Mouse (Mus musculus): Measurements from ENCODE around the gene Tubb1.

DNA sequence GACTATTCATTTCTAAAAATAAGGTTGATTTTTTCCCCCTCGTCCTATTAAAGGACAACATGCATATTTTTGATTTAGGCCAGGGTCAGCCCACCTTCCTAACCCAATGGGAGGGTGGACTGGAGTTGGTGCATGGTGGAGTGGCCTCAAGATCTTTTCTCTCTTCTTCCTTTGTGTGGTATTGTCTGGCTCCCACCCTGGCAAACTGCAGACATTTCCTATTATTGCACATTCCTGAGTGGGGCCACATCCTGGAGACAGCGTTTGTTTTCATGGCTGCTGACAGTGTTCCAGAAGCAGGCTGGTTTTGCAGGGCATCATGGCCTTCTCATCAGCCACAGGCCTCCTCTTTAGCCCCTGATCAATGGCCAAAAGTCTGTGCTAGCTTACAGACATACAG is 7.4 kb upstream of the Tubb1 start:
- TF ChIP-seq CTCF (IDR thresholded peaks at IDR 0.05; ENCODE audit: extremely low read depth, insufficient read depth, low read length) (no peak), POLR2A (IDR thresholded peaks at IDR 0.05; ENCODE audit: extremely low read depth, insufficient read depth, low read length) (no peak)

All from cortical plate, adult 2 months (tissue).